29 mouse cellular contexts compared by ENCODE assay signal in the genomic region with DNA sequence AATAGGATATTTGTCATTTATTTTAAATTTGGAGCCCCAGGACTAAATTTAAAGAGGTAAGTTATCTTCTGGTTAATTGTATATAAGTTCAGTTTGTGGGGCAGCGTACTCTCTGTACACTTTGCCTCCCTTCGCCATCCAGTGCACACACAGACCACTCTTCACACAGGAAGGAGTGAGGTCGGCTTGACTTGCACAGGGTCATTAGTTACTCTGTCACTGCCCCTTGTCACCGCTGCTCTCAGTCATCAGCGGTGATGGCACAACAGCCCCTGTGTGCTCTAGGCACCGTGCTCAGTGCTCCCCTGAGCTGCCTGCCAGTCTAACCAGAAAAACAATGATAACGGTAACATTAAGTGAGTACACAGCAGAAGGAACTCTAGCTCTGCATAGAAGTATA.
"Had no signal": no experiment of that assay in that cellular context is flagged by ENCODE, and none has a peak within 500 bp of the region (broad histone marks: within the 10 kb centered on the region; RNA-seq: fewer than 3 reads in every experiment).

No protein-coding gene starts in this region.

- H3K4me3 ChIP-seq: embryonic facial prominence, embryonic 10.5 days; embryonic facial prominence, embryonic 12.5 days; embryonic facial prominence, embryonic 13.5 days; embryonic facial prominence, embryonic 15.5 days; erythroblast, embryonic 14.5 days; forebrain, embryonic 10.5 days; forebrain, embryonic 12.5 days; forebrain, embryonic 13.5 days; forebrain, embryonic 15.5 days; gastrocnemius, adult 2 months had no signal

- ATAC-seq: forebrain, embryonic 13.5 days; forebrain, embryonic 14.5 days; forebrain, embryonic 15.5 days; forebrain, embryonic 16.5 days; forebrain, postnatal 0 days had no signal

- H3K4me2 ChIP-seq: embryonic facial prominence, embryonic 12.5 days; embryonic facial prominence, embryonic 13.5 days; embryonic facial prominence, embryonic 15.5 days; forebrain, embryonic 12.5 days; forebrain, embryonic 13.5 days; forebrain, embryonic 15.5 days had no signal

- H3K27ac ChIP-seq: embryonic facial prominence, embryonic 10.5 days; embryonic facial prominence, embryonic 12.5 days; embryonic facial prominence, embryonic 13.5 days; embryonic facial prominence, embryonic 15.5 days; forebrain, embryonic 10.5 days; forebrain, embryonic 12.5 days; forebrain, embryonic 13.5 days; forebrain, embryonic 15.5 days; gastrocnemius, adult 2 months had no signal

- H3K9ac ChIP-seq: embryonic facial prominence, embryonic 12.5 days; embryonic facial prominence, embryonic 13.5 days; embryonic facial prominence, embryonic 15.5 days; forebrain, embryonic 12.5 days; forebrain, embryonic 13.5 days; forebrain, embryonic 15.5 days; forebrain, postnatal 0 days had no signal

- DNase-seq: cerebellum, adult 18-20 months; cerebellum, adult 2 months; cerebellum, adult 8-10 months; cerebellum, adult 9-10 months; cerebellum, adult 9-11 months; cerebellum, postnatal 10 days; cerebellum, postnatal 14 days; cerebellum, postnatal 25 days; cerebellum, postnatal 36 days; embryo, embryonic 11 days; forebrain, postnatal 0 days; gastrocnemius, adult 2 months; gastrocnemius, postnatal 10 days; gastrocnemius, postnatal 14 days; gastrocnemius, postnatal 25 days; gastrocnemius, postnatal 36 days; heart, adult 11 months; heart, adult 18-20 months had no signal

- H3K9me3 ChIP-seq: embryonic facial prominence, embryonic 10.5 days; embryonic facial prominence, embryonic 13.5 days; forebrain, embryonic 12.5 days; forebrain, embryonic 13.5 days; forebrain, embryonic 15.5 days had no signal

- H3K27me3 ChIP-seq: embryonic facial prominence, embryonic 12.5 days; embryonic facial prominence, embryonic 13.5 days; embryonic facial prominence, embryonic 15.5 days; forebrain, embryonic 12.5 days; forebrain, embryonic 13.5 days; forebrain, embryonic 15.5 days had no signal
